Mouse (Mus musculus) forebrain, embryonic 14.5 days (tissue): Measurements from ENCODE around the gene Ptbp1. TPM values are rescaled to one million over a fixed set of nuclear protein-coding genes. Genes with fewer than 3 reads are reported as not detected.
A peak's percentile ranks its signal among the peaks of the same experiment; 100 is the strongest.
"Not testable (repeated sequence)": the region's sequence is repeated elsewhere in the genome, so short reads cannot be mapped to it uniquely, and the experiment has no call there.

Experiments
- ATAC-seq: fragments of 200-750 bp; cut with Nextera tagmentation; 2 replicates; pipeline ENCODE4 v1.8.0; 2017; ENCODE audit warnings: mild to moderate bottlenecking, moderate library complexity
- DNase-seq: peaks from one replicate; pipeline ENCODE4 v3.0.0-alpha.2; 2015; ENCODE audit warnings: low spot score
- H3K27ac ChIP-seq: fragments of 300-500 bp; sonication (generic); 2 replicates; pipeline ENCODE4 v1.5.1; 2014; ENCODE audit warnings: low read depth, mild to moderate bottlenecking, control low read depth, low read length, moderate library complexity
- H3K27me3 ChIP-seq: fragments of 300-500 bp; sonication (generic); replicated peaks from 2 replicates; pipeline ENCODE4 v1.6.1; 2014; ENCODE audit warnings: low read length, control low read depth, mixed read lengths; ENCODE audit not compliant: control insufficient read depth, insufficient read depth
- H3K36me3 ChIP-seq: fragments of 300-500 bp; sonication (generic); 2 replicates; pipeline ENCODE4 v1.6.1; 2014; ENCODE audit warnings: low read length, control low read depth; ENCODE audit not compliant: control insufficient read depth, insufficient read depth
- H3K4me1 ChIP-seq: fragments of 300-500 bp; sonication (generic); 2 replicates; pipeline ENCODE4 v1.6.1; 2014; ENCODE audit warnings: antibody characterized with exemption, low read length, control low read depth; ENCODE audit not compliant: control insufficient read depth, insufficient read depth
- H3K4me2 ChIP-seq: fragments of 300-500 bp; sonication (generic); 2 replicates; pipeline ENCODE4 v1.6.1; 2014; ENCODE audit warnings: mild to moderate bottlenecking, control low read depth, low read length
- H3K4me3 ChIP-seq: fragments of 300-500 bp; sonication (generic); 2 replicates; pipeline ENCODE4 v1.5.1; 2014; ENCODE audit warnings: low read depth, low read length, control low read depth
- H3K9ac ChIP-seq: fragments of 300-500 bp; sonication (generic); 2 replicates; pipeline ENCODE4 v1.6.1; 2014; ENCODE audit warnings: mild to moderate bottlenecking, low read length, control low read depth, moderate library complexity
- H3K9me3 ChIP-seq: fragments of 300-500 bp; sonication (generic); replicated peaks from 2 replicates; pipeline ENCODE4 v1.6.1; 2016; ENCODE audit warnings: low read length, control low read depth, mixed read lengths; ENCODE audit not compliant: control insufficient read depth
- WGBS: fragments of 180-500 bp; shearing (Covaris S2); extraction: QIAGEN DNeasy Blood & Tissue Kit; methylation state at CpG from one replicate; pipeline ENCODE4 v1.1.7; 2014; 5-methylcytosine and 5-hydroxymethylcytosine counted together
- polyA plus RNA-seq: library from polyadenylated mRNA; unstranded; fragments of >200 nt; fragmentation: Nextera tagmentation; extraction: Ambion mirVana; gene quantifications from 2 replicates; pipeline ENCODE4 v1.2.1, GENCODE M21; 2014

Ptbp1 gene
- polyA plus RNA-seq, 1 experiment from 2014 or later, result 98.2 TPM

- Histone ChIP-seq H3K4me1 (peaks cover 11% of the 10 kb centered on the region), H3K9ac (no peak overlapping the region), H3K36me3 (no peaks in the 10 kb centered on the region), H3K27me3 (peaks cover 9% of the 10 kb centered on the region; the same call in 1 of the 2 replicates), H3K4me3 (no peak overlapping the region), H3K27ac (no peak overlapping the region), H3K4me2 (no peak overlapping the region), H3K9me3 (no peaks in the 10 kb centered on the region)
- DNase-seq, result no peak
- WGBS, result 49% methylated on average over 3 of the region's 3 CpGs
- ATAC-seq, result no peak
Measured at GRCm38 (mm10) chr10:79879527-79879926, 25.3 kb downstream of the Ptbp1 start.

GRCm38 (mm10) chr10:79880721-79881120 lies 26.5 kb downstream of the Ptbp1 start:
- 17% methylated on average over 9 of the region's 9 CpGs for WGBS
- Histone ChIP-seq H3K27ac (no peak overlapping the region), H3K4me3 (no peak overlapping the region), H3K36me3 (no peaks in the 10 kb centered on the region), H3K27me3 (peaks cover 9% of the 10 kb centered on the region; the same call in 1 of the 2 replicates), H3K9ac (no peak overlapping the region), H3K9me3 (no peaks in the 10 kb centered on the region), H3K4me1 (peaks cover 3% of the 10 kb centered on the region; the same call in 1 of the 2 replicates), H3K4me2 (no peak overlapping the region)
- ATAC-seq (no peak), DNase-seq (no peak)

- Histone ChIP-seq H3K27ac (no peak overlapping the region), H3K9me3 (no peaks in the 10 kb centered on the region), H3K4me3 (no peak overlapping the region), H3K4me2 (peak overlapping the region; percentile 24; the same call in 1 of the 2 replicates), H3K9ac (peak overlapping the region; percentile 7; the same call in 1 of the 2 replicates), H3K36me3 (no peaks in the 10 kb centered on the region), H3K27me3 (peaks cover 9% of the 10 kb centered on the region; the same call in 1 of the 2 replicates), H3K4me1 (peaks cover 3% of the 10 kb centered on the region; the same call in 1 of the 2 replicates)
- WGBS, result 9% methylated on average over 22 of the region's 22 CpGs
- ATAC-seq (no peak), DNase-seq (no peak)
Measured at GRCm38 (mm10) chr10:79881981-79882380, 27.8 kb downstream of the Ptbp1 start.

GRCm38 (mm10) chr10:79883297-79884084 lies 29.3 kb downstream of the Ptbp1 start:
- DNase-seq (peak; percentile 86), ATAC-seq (0 out of 2 replicates have a peak, but pooled peaks have one; percentile 18)
- Histone ChIP-seq H3K9me3 (no peaks in the 10 kb centered on the region), H3K36me3 (no peaks in the 10 kb centered on the region), H3K9ac (no peak overlapping the region), H3K4me1 (peaks cover 3% of the 10 kb centered on the region; the same call in 1 of the 2 replicates), H3K27me3 (peaks cover 9% of the 10 kb centered on the region; the same call in 1 of the 2 replicates), H3K4me2 (no peak overlapping the region), H3K27ac (no peak overlapping the region), H3K4me3 (no peak overlapping the region)
- 16% methylated on average over 22 of the region's 22 CpGs for WGBS

GRCm38 (mm10) chr10:79884446-79884845 lies 30.2 kb downstream of the Ptbp1 start:
- Histone ChIP-seq H3K27me3 (peaks cover 9% of the 10 kb centered on the region; the same call in 1 of the 2 replicates), H3K9ac (no peak overlapping the region), H3K4me3 (no peak overlapping the region), H3K27ac (no peak overlapping the region), H3K36me3 (no peaks in the 10 kb centered on the region), H3K4me1 (peaks cover 3% of the 10 kb centered on the region; the same call in 1 of the 2 replicates), H3K4me2 (no peak overlapping the region), H3K9me3 (no peaks in the 10 kb centered on the region)
- ATAC-seq, result no peak
- DNase-seq, result no peak
- 52% methylated on average over 4 of the region's 4 CpGs for WGBS

- H3K27ac ChIP-seq, H3K36me3 ChIP-seq, H3K4me1 ChIP-seq, ATAC-seq, H3K4me3 ChIP-seq, H3K9me3 ChIP-seq, H3K9ac ChIP-seq, H3K27me3 ChIP-seq, DNase-seq, H3K4me2 ChIP-seq: not testable (repeated sequence)
- 80% methylated on average over 3 of the region's 3 CpGs for WGBS
Measured at GRCm38 (mm10) chr10:79884938-79885337, 30.7 kb downstream of the Ptbp1 start.

- DNase-seq, result no peak
- WGBS, result 86% methylated on average over 6 of the region's 6 CpGs
- H3K4me3 ChIP-seq, result no peak within 1 kb of the TSS
- H3K4me1 ChIP-seq, result peaks cover 3% of the 10 kb centered on the region; the same call in 1 of the 2 replicates
- ATAC-seq, result no peak
- H3K9ac ChIP-seq, result no peak within 1 kb of the TSS
- no peak within 1 kb of the TSS for H3K4me2 ChIP-seq
- H3K9me3 ChIP-seq, result no peaks in the 10 kb centered on the region
- no peaks in the 10 kb centered on the region for H3K36me3 ChIP-seq
- H3K27ac ChIP-seq, result no peak within 1 kb of the TSS
- peaks cover 5% of the 10 kb centered on the region; the same call in 1 of the 2 replicates for H3K27me3 ChIP-seq
Measured at GRCm38 (mm10) chr10:79886054-79886453, 31.8 kb downstream of the Ptbp1 start, which contains the start of gene Elane. Gene Elane, plus strand, starts transcription at chr10:79886247.

GRCm38 (mm10) chr10:79886611-79887010 lies 32.4 kb downstream of the Ptbp1 start:
- Histone ChIP-seq H3K4me2 (no peak overlapping the region), H3K4me1 (peaks cover 3% of the 10 kb centered on the region; the same call in 1 of the 2 replicates), H3K36me3 (no peaks in the 10 kb centered on the region), H3K27ac (no peak overlapping the region), H3K9ac (no peak overlapping the region), H3K27me3 (peaks cover 5% of the 10 kb centered on the region; the same call in 1 of the 2 replicates), H3K9me3 (no peaks in the 10 kb centered on the region), H3K4me3 (no peak overlapping the region)
- 89% methylated on average over 8 of the region's 8 CpGs for WGBS
- ATAC-seq (no peak), DNase-seq (no peak)

- WGBS, result 91% methylated on average over 2 of the region's 2 CpGs
- DNase-seq, result no peak
- Histone ChIP-seq H3K4me1 (no peaks in the 10 kb centered on the region), H3K9ac (no peak overlapping the region), H3K4me2 (no peak overlapping the region), H3K4me3 (no peak overlapping the region), H3K27me3 (no peaks in the 10 kb centered on the region), H3K36me3 (no peaks in the 10 kb centered on the region; the same call in 1 of the 2 replicates), H3K27ac (no peak overlapping the region), H3K9me3 (no peaks in the 10 kb centered on the region)
- no peak for ATAC-seq
Measured at GRCm38 (mm10) chr10:79889386-79889785, 35.2 kb downstream of the Ptbp1 start.
